Mouse (Mus musculus) myocyte (in vitro differentiated cells): ENCODE data around the gene Mettl22. TPM values are rescaled to one million over a fixed set of nuclear protein-coding genes. Genes with fewer than 3 reads are reported as not detected.

Experiments
- H3K27me3 ChIP-seq: one replicate; pipeline ENCODE4 v1.6.1; 2011; ENCODE audit not compliant: control insufficient read depth, insufficient read depth, insufficient read length
- H3K36me3 ChIP-seq: one replicate; pipeline ENCODE4 v1.6.1; 2011; ENCODE audit not compliant: control insufficient read depth, insufficient read depth
- H3K4me2 ChIP-seq: one replicate; pipeline ENCODE4 v1.6.1; 2011; ENCODE audit warnings: low read depth, control low read depth
- H3K4me3 ChIP-seq: one replicate; pipeline ENCODE4 v1.5.1; 2011; ENCODE audit warnings: mild to moderate bottlenecking, control low read depth, moderate library complexity
- H3K79me2 ChIP-seq: one replicate; pipeline ENCODE4 v1.6.1; 2011; ENCODE audit not compliant: control insufficient read depth, insufficient read depth
- H3ac ChIP-seq: one replicate; pipeline ENCODE4 v1.6.1; 2011; ENCODE audit not compliant: control insufficient read depth, insufficient read length
- CEBPB ChIP-seq: IDR thresholded peaks from 2 replicates; pipeline ENCODE4 v1.6.1; 2011; ENCODE audit warnings: mild to moderate bottlenecking, moderate library complexity; ENCODE audit not compliant: poor library complexity, insufficient read depth, severe bottlenecking
- E2F4 ChIP-seq: IDR thresholded peaks from one replicate; pipeline ENCODE4 v1.6.1; 2011; ENCODE audit warnings: mild to moderate bottlenecking, control low read depth, moderate library complexity; ENCODE audit not compliant: insufficient read depth
- MAX ChIP-seq: IDR thresholded peaks from one replicate; pipeline ENCODE4 v1.6.1; 2011; ENCODE audit warnings: low read depth, mild to moderate bottlenecking, control low read depth
- MYOD1 ChIP-seq, 3 experiments: IDR thresholded peaks; one replicate each; pipeline ENCODE4 v1.6.1; 2011; ENCODE audit warnings: control low read depth in 2 of 3, low read depth in 2 of 3, mild to moderate bottlenecking in 2 of 3, moderate library complexity in 1 of 3; ENCODE audit not compliant: insufficient read length in 2 of 3, control insufficient read depth in 1 of 3
- MYOG ChIP-seq, 3 experiments: IDR thresholded peaks; one replicate each; pipeline ENCODE4 v1.6.1; 2011; ENCODE audit warnings: control low read depth in 2 of 3, low read depth in 2 of 3, mild to moderate bottlenecking in 2 of 3; ENCODE audit not compliant: insufficient read length in 2 of 3, control insufficient read depth in 1 of 3, insufficient read depth in 1 of 3
- POLR2A ChIP-seq: IDR thresholded peaks from one replicate; pipeline ENCODE4 v1.6.1; 2011; ENCODE audit warnings: low read depth, mild to moderate bottlenecking, control low read depth, moderate library complexity; ENCODE audit not compliant: insufficient read length
- POLR2AphosphoS2 ChIP-seq: IDR thresholded peaks from one replicate; pipeline ENCODE4 v1.6.1; 2011; ENCODE audit warnings: low read depth, control low read depth; ENCODE audit not compliant: insufficient read length
- REST ChIP-seq: IDR thresholded peaks from one replicate; pipeline ENCODE4 v1.6.1; 2011; ENCODE audit warnings: mild to moderate bottlenecking, control low read depth, moderate library complexity; ENCODE audit not compliant: insufficient read depth, insufficient read length
- SRF ChIP-seq: IDR thresholded peaks from one replicate; pipeline ENCODE4 v1.6.1; 2011; ENCODE audit warnings: low read depth; ENCODE audit not compliant: control insufficient read depth, insufficient read length
- TCF12 ChIP-seq: IDR thresholded peaks from one replicate; pipeline ENCODE4 v1.6.1; 2011; ENCODE audit warnings: mild to moderate bottlenecking, control low read depth; ENCODE audit not compliant: poor library complexity, insufficient read depth, severe bottlenecking
- TCF3 ChIP-seq: IDR thresholded peaks from one replicate; pipeline ENCODE4 v1.6.1; 2011; ENCODE audit warnings: low read depth, control low read depth; ENCODE audit not compliant: insufficient read length
- USF1 ChIP-seq: IDR thresholded peaks from one replicate; pipeline ENCODE4 v1.6.1; 2011; ENCODE audit warnings: low read depth, mild to moderate bottlenecking, control low read depth, moderate library complexity
- polyA plus RNA-seq: library from polyadenylated mRNA; unstranded; fragments of >200 nt; fragmentation: generic; extraction: Trizol; gene quantifications from one replicate; pipeline ENCODE4 v1.2.1, GENCODE M21; 2012; ENCODE audit warnings: missing spikeins

The Mettl22 gene
- polyA plus RNA-seq, 1 experiment = 34.3 TPM

DNA sequence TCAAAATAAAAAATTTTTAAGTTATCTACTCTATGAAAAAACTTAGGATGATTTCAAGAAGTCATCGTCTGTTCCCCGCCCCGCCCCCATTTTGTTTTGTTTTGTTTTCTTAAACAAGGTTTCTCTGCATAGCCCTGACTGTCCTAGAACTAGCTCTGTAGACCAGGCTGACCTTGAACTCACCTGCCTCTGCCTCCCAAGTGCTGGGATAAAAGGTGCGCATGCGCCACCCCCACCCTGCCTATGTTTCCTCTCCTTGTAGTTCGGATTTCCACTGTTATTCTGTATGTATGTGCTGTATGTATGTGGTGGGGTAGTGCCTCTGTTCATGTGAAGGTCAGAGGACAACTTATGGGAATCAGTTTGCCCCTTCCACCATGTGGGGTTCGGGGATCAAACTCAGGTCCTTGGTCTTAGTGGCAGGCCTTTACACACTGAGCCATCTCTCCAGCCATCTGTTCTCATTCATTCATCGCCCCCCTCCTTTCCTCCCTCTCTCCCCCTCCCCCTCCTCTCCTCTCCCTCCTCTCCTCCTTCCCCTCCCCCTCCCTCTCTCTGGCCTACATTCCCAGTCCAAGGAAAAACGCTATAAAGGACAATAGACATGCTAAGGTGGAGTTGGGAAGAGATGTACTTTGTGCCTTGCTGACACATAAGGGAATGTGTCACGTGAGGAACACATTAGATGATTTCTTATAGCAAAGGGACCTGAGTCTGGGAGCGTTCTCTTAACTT lies 64.0 kb downstream of the Mettl22 start:
- peaks cover 11% of the 10 kb centered on the region for H3K27me3 ChIP-seq
- H3K79me2 ChIP-seq = no peaks in the 10 kb centered on the region
- H3K4me3 ChIP-seq = no peak overlapping the region
- no peak overlapping the region for H3K4me2 ChIP-seq
- no peaks in the 10 kb centered on the region for H3K36me3 ChIP-seq
- TF ChIP-seq SRF (no peak), TCF3 (no peak), MYOD1 (IDR thresholded peaks at IDR 0.05; ENCODE audit: control insufficient read depth in 1 of 3, insufficient read length in 2 of 3, low read depth in 2 of 3) (no peak), POLR2AphosphoS2 (no peak), REST (no peak), POLR2A (no peak), TCF12 (no peak), CEBPB (no peak), MYOG (IDR thresholded peaks at IDR 0.05; ENCODE audit: control insufficient read depth in 1 of 3, insufficient read depth in 1 of 3, insufficient read length in 2 of 3, low read depth in 2 of 3) (no peak), MAX (no peak)
- no peak overlapping the region for H3ac ChIP-seq

- Histone ChIP-seq H3K4me2 (no peak overlapping the region), H3K4me3 (no peak overlapping the region), H3K27me3 (peaks cover 11% of the 10 kb centered on the region), H3K36me3 (no peaks in the 10 kb centered on the region), H3K79me2 (no peaks in the 10 kb centered on the region), H3ac (no peak overlapping the region)
- no peak for TF ChIP-seq REST
- no peak for TF ChIP-seq E2F4
- no peak for TF ChIP-seq POLR2A
Observed at GRCm38 (mm10) chr16:8535411-8535810, 64.8 kb downstream of the Mettl22 start.

- Histone ChIP-seq H3K79me2 (no peaks in the 10 kb centered on the region), H3K27me3 (peaks cover 11% of the 10 kb centered on the region), H3K4me2 (no peak overlapping the region), H3K36me3 (no peaks in the 10 kb centered on the region), H3ac (no peak overlapping the region), H3K4me3 (no peak overlapping the region)
- TF ChIP-seq POLR2A = no peak
- TF ChIP-seq SRF = no peak
- TF ChIP-seq MAX = no peak
- TF ChIP-seq MYOG (IDR thresholded peaks at IDR 0.05; ENCODE audit: control insufficient read depth in 1 of 3, insufficient read depth in 1 of 3, insufficient read length in 2 of 3, low read depth in 2 of 3) = no peak
- no peak for TF ChIP-seq REST
- TF ChIP-seq POLR2AphosphoS2 = no peak
- TF ChIP-seq USF1 = no peak
- no peak for TF ChIP-seq CEBPB
Observed at GRCm38 (mm10) chr16:8539150-8539865, 68.7 kb downstream of the Mettl22 start.

Other genes with a start within 250 kb of the Mettl22 start
- not detected for gene Tmem114, start 45.7 kb upstream of the Mettl22 start, polyA plus RNA-seq
- 0.04 TPM for gene Abat, start 42.6 kb downstream of the Mettl22 start, polyA plus RNA-seq
- 31.7 TPM for gene Pmm2, start 166.9 kb downstream of the Mettl22 start, polyA plus RNA-seq
- gene Tmem186, start 166.9 kb downstream of the Mettl22 start, polyA plus RNA-seq = 7.4 TPM
- gene Carhsp1, start 201.4 kb downstream of the Mettl22 start, polyA plus RNA-seq = 110 TPM
- gene Gm5767, start 210.0 kb downstream of the Mettl22 start, polyA plus RNA-seq = 0.16 TPM